Mouse (Mus musculus) testis, postnatal 10 days (tissue): ENCODE data around the gene Fam129b.

Experiments
- DNase-seq: peaks from one replicate; pipeline ENCODE4 v3.0.0; 2021; ENCODE audit warnings: low spot score

Fam129b gene

DNA sequence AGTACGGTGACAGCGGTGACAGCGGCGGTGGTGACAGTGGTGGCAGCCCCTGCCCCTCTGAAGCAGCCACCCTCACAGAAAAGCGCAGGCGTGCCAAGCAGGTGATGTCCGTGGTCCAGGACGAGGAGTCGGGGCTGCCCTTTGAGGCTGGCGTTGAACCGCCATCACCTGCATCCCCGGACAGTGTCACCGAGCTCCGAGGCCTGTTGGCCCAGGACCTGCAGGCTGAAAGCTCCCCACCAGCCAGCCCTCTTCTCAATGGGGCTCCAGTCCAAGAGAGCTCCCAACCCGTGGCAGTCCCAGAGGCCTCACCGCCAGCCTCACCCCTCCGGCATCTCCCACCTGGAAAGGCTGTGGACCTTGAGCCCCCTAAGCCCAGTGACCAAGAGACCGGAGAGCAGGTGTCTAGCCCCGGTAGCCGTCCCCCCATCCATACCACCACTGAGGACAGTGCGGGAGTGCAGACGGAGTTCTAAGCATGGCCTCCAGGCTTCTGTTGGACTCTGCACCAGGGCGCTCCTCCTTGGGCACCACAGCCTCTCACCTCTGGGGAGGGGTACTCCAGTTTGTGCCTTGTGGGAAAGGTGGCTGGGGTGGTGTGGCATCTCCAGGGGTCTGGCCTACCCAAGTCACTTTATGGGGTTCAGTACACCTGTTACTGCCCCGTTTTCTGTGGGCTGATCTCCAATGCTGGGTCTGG lies 47.8 kb downstream of the Fam129b start:
- DNase-seq = no peak

DNA sequence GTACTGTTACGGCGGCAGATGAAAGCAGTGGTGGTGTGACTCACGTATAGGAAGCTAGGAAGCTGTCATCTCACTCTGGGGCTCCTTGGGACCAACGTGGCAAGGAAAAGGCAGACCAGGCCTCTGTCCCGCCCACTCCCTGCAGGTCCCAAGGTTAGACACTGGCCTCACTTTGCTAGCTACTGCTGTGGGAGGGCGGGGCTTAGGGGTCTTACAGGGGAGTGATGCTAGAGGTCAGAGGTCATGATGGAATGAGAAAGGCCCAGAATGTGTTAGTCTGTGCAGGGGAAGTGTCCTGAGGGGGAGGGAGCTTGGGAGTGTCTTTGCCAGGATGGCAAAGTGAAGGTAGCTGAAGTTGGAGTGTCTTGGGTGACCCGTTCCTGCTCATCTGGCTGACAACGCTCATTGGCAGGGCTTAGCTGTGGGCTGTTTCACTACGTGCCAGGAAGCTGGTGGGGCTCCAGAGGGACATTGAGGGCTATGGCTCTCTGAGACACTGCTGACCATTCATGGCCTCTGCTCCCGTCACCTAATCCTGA lies 48.5 kb downstream of the Fam129b start:
- no peak for DNase-seq

- no peak for DNase-seq
These were observed 50.6 kb downstream of the Fam129b start for GRCm38 (mm10) chr2:32926330-32927075.

DNA sequence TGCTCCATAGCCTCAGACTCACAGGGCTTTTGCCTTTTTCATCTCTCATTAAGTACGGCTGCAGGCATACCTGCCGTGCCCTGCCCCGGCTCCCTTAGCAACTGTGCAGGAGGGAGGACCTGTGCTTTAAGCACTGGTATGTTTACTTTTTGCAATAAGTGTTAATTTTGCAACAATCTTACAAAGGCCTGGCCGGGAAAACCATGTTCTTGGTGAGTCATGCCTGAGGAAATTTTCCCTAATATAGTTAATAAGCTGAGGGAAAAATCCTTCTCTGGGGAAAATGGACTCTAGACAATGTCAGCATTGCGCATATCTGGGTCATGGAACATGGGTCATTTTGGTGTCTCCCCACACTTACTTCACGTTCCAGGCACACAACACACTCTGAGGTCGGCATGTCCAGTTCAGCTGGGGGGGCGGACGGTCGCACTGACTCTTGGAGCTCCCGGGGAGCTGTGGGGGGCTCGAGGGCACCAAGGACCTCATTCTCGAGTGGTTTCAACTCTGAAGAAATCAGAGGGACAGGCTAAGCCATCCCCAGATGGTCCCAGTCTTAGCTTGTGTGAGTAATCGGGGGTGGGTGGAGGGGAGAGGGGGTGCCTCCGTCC lies 51.8 kb downstream of the Fam129b start:
- no peak for DNase-seq

- DNase-seq = peak; percentile 90
These were observed 52.5 kb downstream of the Fam129b start for GRCm38 (mm10) chr2:32928235-32928946.

DNA sequence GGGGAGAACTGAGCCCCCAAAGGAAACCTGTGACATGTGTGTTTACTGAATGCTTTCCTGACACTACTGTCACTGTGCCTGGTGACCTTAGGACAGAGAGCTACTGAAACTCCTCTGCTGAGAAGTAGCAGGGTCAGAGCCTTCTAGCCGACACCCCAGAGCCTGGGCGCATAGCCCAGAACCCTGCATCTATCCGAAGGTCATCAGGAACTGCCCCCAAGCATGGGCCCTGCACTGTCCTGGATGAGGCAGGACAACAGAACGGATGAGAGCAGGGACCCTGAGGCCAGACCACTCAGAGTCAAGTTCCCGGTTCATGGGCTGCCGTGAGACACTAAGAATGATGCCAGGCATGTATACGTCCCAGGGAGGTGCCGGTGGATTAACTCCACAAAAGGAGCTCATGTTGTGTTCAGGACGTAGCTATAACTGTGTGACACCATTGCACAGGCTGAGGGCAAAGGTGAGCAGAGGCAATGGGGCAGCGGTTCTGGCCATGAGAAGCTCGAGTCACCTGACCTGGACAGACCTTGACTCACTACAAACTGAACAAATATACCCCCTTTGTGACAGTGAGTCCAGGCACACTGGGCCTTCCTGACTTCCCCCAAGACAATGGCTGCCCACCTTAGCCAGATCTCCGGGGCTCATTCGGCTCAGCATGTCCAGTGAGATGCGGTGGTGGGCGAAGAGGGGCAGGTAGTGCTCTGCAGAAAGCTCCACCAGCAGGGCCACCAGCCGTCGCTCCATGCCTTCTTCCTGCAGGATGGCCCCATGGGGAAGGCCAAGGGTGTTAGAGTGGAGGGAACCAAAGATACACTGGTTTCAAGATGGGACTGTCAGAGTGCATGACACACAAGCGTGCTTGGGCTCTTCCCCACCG lies 53.3 kb downstream of the Fam129b start:
- no peak for DNase-seq

DNA sequence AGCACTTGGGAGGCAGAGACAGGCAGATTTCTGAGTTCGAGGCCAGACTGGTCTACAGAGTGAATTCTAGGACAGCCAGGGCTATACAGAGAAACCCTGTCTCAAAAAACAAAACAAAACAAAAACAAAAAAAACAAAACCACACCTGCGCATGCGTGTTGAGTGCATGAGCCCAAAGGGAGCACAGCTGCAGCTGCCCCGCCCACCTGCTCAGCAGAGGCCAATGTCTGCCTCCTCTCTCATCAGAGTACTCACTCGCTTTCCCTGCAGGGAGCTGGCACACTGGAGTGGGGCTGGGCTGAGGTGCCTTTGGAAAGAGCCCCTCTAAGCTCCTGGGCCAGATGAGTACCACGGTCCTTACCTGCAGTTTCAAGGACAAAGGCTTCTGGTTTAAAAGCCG lies 55.8 kb downstream of the Fam129b start:
- DNase-seq = no peak

GRCm38 (mm10) chr2:32938741-32939140 lies 62.8 kb downstream of the Fam129b start:
- no peak for DNase-seq

GRCm38 (mm10) chr2:32939418-32939817 lies 63.5 kb downstream of the Fam129b start:
- DNase-seq = no peak

- DNase-seq = no peak
These were observed 64.6 kb downstream of the Fam129b start for GRCm38 (mm10) chr2:32940483-32940882.

GRCm38 (mm10) chr2:32947454-32947853 lies 71.5 kb downstream of the Fam129b start:
- DNase-seq = no peak

GRCm38 (mm10) chr2:32954581-32954980 lies 78.7 kb downstream of the Fam129b start:
- no peak for DNase-seq

GRCm38 (mm10) chr2:32957344-32957743 lies 81.4 kb downstream of the Fam129b start:
- no peak for DNase-seq

GRCm38 (mm10) chr2:32960273-32960672 lies 84.4 kb downstream of the Fam129b start:
- DNase-seq = no peak

DNA sequence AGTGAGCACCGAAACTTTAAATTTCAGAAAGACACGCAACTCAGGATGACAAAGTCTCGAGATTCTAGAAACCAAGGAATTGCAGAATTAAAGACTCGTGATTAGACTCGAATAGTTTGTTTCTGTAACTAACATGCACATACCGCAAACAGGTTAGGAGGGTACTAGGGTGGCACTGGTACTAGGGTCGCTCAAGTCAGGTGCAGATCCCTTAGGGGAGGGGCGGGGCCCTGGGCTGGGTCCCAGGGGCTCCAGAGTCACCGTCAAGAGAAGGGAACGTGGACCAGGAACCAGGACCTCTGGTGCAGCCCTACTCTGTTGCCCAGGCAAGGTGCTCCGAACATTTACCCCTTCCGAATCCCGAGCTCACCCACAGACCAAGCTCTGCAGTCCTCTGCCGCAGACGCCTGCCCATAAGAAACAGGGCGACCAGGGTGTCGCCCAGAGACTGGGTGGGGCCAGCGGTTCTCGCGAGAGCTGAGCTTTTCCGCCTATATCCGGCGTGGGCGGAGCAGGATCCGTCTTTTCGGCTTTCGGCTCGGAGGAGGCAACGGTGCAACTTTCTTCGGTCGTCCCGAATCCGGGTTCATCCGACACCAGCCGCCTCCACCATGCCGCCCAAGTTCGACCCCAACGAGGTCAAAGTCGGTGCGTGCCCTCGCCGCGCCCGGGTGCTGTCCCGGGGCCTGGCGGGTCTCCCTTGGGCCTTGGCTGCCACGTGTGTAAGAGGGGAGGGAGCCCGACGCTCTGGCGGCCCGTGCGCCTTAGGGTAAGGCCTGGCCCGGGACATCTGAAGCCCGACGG lies 85.5 kb downstream of the Fam129b start, which contains the start of the genes Rpl12 and Lrsam1:
Rpl12 (plus strand) TSS at position 368 of the 804 bp plus-strand sequence.
Lrsam1 (minus strand) TSS at position 423 of the 804 bp plus-strand sequence.
- DNase-seq = peak; percentile 97

- no peak for DNase-seq
These were observed 86.4 kb downstream of the Fam129b start for GRCm38 (mm10) chr2:32962062-32962874.

- no peak for DNase-seq
These were observed 86.9 kb downstream of the Fam129b start for GRCm38 (mm10) chr2:32962875-32963220.

- no peak for DNase-seq
These were observed 87.6 kb downstream of the Fam129b start for GRCm38 (mm10) chr2:32963544-32963943.

DNA sequence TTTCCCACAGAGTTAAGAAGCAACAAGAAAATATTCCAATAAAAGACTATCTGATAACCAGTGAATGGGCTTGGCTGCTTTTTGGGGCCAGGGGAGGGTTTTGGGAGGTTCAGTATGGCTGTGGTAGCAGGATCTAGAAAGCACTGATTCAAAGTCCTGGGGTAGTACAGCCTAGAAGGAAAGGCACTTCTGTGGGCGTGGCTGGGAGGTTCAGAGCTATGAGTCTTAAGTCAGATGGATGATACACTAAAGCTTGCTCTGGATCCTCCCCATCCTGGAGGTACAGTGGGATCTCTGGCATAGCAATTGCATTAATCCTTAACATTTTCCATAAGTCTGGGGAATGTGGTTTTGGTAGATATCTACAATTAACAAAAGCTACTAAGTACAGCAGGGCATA lies 88.1 kb downstream of the Fam129b start:
- no peak for DNase-seq
